Mouse (Mus musculus): Measurements from ENCODE around the gene Gm19668.
"Not testable (repeated sequence)": the region's sequence is repeated elsewhere in the genome, so short reads cannot be mapped to it uniquely, and the experiment has no call there.

DNA sequence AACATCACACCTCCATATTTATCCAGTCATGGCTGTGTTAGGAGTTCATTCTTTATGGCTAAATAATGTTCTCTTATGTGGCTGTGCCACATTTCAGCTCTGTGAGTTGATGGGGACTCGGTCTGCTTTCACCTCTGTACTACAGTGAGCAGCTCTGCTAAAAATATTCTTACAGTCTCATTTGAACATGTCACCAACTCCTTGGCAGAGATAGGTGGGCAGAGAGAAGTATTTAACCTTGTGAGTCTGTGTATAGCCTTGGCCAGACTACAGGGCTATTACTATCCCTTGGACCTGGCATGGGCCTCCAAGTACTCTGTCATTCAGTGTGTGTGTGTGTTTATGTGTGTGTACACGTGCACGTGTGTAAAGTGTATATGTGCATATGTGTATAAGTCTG, 26.8 kb downstream of the Gm19668 start:
- TF ChIP-seq CTCF (IDR thresholded peaks at IDR 0.05; ENCODE audit: low read depth, low read length); POLR2A (IDR thresholded peaks at IDR 0.05; ENCODE audit: borderline replicate concordance, low read depth, low read length): not testable (repeated sequence)

All from bone marrow macrophage, adult 2 months (primary cell).